Mouse (Mus musculus) lung, adult 2 months (tissue): ENCODE measurements around the gene Acads. TPM values are rescaled to one million over a fixed set of nuclear protein-coding genes. Genes with fewer than 3 reads are reported as not detected.
"Not testable (repeated sequence)": the region's sequence is repeated elsewhere in the genome, so short reads cannot be mapped to it uniquely, and the experiment has no call there.

Source experiments
- DNase-seq: peaks from one replicate; pipeline ENCODE4 v3.0.0; 2022
- H3K4me1 ChIP-seq: fragments of 200-500 bp; 2 replicates; pipeline ENCODE4 v1.6.1; 2011; ENCODE audit warnings: low read length; ENCODE audit not compliant: control insufficient read depth, insufficient read depth
- H3K4me3 ChIP-seq: fragments of 200-500 bp; replicated peaks from 2 replicates; pipeline ENCODE3; 2011; ENCODE audit warnings: low read depth, mild to moderate bottlenecking, control low read depth, low read length; ENCODE audit errors: extremely low read depth
- CTCF ChIP-seq: fragments of 200-500 bp; IDR thresholded peaks from 2 replicates; pipeline ENCODE4 v1.5.1; 2011; ENCODE audit warnings: mild to moderate bottlenecking, low read length, control low read depth; ENCODE audit not compliant: insufficient read depth
- POLR2A ChIP-seq: fragments of 200-500 bp; IDR thresholded peaks from 2 replicates; pipeline ENCODE4 v1.6.1; 2011; ENCODE audit warnings: low read depth, mild to moderate bottlenecking, control low read depth, low read length, borderline replicate concordance; ENCODE audit errors: extremely low read depth
- WGBS: fragments of 180-500 bp; shearing (Covaris S2); methylation state at CpG from one replicate; pipeline ENCODE4 v1.1.7; 2018; 5-methylcytosine and 5-hydroxymethylcytosine counted together
- polyA plus RNA-seq: library from polyadenylated mRNA; depleted of rRNA; stranded (reverse); fragments of >200 nt; gene quantifications from 2 replicates; pipeline ENCODE4 v1.2.3, GENCODE M21; 2012

Gene Acads
- polyA plus RNA-seq, 1 experiment: 54.3 TPM

DNA sequence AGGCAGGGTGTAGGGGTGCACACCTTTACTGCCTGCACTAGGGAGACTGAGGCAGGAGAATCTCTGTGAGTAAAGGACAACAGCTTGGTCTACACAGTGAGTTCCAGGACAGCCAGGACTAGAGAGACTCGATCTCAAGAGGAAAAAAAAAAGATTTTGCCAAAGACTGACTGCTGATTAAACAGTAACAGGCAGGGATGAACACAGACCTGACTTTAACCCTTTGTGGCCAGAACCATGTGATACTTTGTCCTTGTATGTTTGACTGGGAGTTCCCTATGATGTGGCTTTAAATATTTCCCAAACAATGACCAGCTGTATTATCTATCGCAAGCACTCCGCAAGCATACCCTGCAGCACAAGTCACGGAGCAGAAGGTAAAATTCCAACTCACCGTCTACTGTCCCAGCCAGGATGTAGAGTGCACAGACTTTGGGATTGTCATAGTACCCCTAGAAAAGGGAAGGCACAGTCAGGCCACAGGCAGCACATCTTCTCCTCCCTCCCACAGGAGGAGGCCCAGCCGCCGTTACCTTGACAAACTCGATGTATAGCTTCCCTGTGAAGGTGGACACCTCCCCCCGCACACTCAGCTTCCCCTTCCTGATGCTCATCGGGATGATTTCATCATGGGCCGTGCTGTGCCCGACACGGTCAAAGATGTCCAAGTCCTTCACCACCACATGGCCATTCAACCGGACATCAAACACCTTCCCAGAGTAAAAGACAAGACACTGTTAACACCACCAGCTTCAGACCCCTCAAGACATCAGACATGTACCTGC is 30.7 kb upstream of the Acads start:
- no peak for DNase-seq
- H3K4me1 ChIP-seq: peaks cover 22% of the 10 kb centered on the region
- H3K4me3 ChIP-seq: no peak overlapping the region
- no peak for TF ChIP-seq CTCF
- no peak for TF ChIP-seq POLR2A
- 90% methylated on average over 14 of the region's 14 CpGs for whole genome bisulfite sequencing

DNA sequence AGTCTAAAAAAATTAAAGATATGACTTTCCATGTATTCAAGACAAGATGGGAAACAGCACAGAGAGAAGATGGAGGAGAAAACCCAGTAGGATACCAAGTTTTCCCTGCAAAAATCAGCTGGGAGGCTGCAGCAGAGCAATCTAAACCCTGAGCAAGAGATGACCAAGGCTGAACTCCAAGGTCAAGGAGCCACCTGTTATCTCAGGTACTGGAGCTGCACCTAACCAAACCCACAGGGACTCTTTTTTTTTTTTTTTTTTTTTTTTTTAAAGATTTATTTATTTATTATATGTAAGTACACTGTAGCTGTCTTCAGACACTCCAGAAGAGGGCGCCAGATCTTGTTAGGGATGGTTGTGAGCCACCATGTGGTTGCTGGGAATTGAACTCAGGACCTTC is 29.7 kb upstream of the Acads start:
- WGBS: no CpG with 5 or more reads among the region's 1 CpGs
- H3K4me1 ChIP-seq: peaks cover 18% of the 10 kb centered on the region
- DNase-seq, H3K4me3 ChIP-seq: not testable (repeated sequence)

DNA sequence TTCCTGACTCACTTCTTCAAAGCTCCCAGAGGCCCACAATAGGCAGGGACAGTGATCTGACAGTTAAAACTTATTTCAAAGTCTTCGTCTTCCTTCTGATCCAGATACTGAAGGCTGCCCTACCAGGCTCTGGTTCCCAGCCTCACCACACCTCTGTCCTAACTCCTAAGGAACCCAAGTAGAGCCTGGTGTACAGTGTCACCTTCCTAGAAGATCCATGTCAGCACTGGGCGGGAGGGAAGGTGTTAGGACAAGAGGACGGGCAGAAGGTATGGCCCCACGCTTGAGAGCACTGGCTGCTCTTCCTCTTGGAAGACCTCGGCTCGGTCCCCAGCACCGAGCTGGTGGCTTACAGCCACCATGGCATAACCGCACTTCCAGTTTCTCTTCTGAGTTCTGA is 29.2 kb upstream of the Acads start:
- DNase-seq: no peak
- WGBS: 93% methylated on average over 8 of the region's 8 CpGs

DNA sequence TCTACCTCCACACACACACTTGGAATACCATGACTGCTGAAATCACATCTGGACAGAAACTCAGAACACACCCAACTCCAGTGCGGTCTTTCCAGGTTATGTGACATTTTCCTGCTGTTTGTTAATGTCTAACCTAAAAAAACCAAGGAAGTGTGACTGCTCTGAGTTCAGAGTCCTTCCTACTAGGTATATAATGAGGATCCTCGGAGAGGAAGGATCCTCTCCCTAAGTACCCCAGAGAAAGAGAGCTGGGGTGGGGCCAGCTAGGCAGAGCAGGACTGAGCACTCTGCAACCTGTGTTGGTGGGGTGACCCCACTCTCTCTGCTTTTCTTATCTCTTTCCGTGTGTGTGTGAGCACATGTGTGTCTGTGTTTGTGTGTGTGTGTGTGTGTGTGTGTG is 28.2 kb upstream of the Acads start:
- Histone ChIP-seq H3K4me3 (no peak overlapping the region), H3K4me1 (peaks cover 8% of the 10 kb centered on the region)
- WGBS: 69% methylated on average over 3 of the region's 3 CpGs
- DNase-seq: no peak
- TF ChIP-seq POLR2A (no peak), CTCF (no peak)

More for the DNA sequence above, 29.2 kb upstream of the Acads start:
- Histone ChIP-seq H3K4me1 (peaks cover 14% of the 10 kb centered on the region), H3K4me3 (no peak overlapping the region)
- TF ChIP-seq POLR2A (no peak), CTCF (no peak)

DNA sequence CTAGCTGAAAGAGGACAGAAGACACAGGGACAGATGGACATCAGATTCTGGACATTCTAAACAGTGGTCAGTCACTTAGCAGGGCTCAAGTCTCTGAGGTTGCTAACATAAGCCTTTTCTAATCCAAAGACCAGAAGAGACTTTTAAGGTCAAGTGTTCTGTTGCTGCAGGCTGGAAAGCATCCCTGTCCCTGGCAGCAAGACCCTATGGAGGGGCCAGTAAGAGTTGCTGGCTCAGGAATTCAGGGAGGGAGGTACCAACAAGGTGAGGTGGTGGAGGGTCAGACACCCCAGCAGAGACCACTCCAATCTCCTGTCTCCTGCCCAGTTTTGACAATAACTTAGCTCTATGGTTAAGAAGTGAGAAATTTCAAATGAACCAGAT is 27.6 kb upstream of the Acads start:
- Histone ChIP-seq H3K4me1 (peaks cover 5% of the 10 kb centered on the region), H3K4me3 (no peak overlapping the region)
- no peak for DNase-seq
- TF ChIP-seq POLR2A: no peak
- no peak for TF ChIP-seq CTCF

DNA sequence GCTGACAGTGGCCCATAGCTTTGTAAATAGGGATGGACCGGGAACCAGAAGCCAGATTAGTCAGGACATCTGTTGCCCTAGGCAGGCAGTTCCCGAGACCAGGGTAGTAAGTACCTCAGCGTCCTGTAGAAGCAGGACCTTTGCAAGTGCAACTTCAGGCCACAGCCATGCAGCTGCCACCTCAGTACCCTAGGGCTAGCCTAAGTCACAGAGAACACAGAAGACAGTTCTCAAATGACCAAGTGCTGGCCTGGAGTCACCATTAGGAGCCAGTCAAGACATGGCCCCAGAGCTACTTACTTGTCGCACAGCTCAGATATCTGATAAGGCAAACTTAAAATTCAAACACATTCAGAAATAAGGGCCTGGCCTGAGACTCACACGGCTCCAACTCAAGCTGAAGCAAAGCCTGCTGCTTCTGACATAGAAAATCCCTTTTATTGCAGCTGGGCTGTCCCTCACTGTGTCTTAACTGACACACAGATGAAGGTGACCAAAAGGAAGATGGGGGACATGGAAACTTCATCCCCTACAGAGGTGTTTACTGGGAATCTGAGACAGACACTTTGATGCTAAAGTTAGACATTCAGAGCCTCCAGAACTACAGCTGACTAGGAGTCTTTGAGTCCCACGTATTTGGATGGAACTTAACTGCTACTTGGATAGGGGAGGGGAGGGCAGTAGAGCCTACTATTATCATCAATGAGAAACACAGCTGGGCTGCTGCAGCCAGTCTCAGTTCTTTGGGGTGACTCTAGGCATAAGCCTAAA is 27.0 kb upstream of the Acads start:
- H3K4me3 ChIP-seq: no peak overlapping the region
- no peak for TF ChIP-seq POLR2A
- no peak for TF ChIP-seq CTCF
- WGBS: 72% methylated on average over 6 of the region's 6 CpGs
- DNase-seq: no peak
- peaks cover 5% of the 10 kb centered on the region for H3K4me1 ChIP-seq

DNA sequence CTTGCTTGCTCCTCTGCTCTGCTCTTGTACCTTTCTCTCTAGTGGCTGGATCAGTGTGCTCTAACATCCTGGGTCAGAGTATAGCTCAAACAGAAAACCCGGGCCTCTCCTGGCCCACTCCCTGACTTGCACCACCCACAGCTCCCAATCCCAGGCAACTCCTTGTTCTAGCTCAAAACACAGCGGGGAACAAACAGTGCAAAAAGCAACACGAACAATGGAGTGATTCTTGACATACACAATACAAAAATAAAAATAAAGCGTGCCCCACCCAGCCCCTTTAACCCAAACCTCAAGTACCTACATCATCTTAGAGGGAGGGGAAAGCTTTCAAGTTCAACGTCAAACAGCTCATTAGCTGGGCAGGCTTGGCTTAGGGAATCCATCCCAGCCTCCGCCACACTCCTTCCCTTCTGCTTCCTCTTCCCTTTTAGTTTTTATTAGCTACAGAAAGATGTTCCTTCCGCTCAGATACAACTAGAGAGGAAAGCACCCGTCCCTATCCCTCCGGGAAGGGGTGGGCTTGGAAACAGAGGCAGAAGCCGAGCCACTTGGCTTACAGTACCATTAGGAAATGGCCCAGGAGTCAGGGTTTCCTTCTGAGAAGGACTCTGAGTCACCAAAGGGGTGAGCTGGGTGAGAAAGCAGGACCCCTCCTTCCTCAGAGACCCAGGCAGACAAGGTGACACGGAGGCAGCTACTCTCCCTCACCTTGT is 26.3 kb upstream of the Acads start:
- Histone ChIP-seq H3K4me3 (no peak overlapping the region), H3K4me1 (peaks cover 5% of the 10 kb centered on the region)
- no peak for DNase-seq
- WGBS: 48% methylated on average over 11 of the region's 11 CpGs
- TF ChIP-seq CTCF: no peak

DNA sequence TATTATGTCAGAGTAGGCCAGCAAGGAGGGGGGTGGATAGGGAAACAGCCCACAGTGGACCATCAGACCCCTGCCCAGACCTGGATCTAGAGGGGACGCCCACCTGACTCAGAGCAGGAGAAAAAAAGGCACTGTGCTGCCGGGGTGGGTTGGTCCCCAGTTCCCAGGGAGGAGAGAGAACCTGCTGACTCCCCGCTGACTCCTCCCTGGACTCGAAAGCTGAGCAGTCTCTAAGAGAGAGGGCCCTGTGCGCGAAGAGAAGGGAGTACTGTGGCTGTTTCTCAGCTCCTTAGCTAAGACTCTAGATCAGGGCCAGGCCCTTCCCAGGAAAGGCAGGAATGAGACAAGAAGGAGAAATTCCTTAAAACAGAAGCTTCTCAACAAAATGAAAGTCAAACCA is 25.3 kb upstream of the Acads start:
- peaks cover 5% of the 10 kb centered on the region for H3K4me1 ChIP-seq
- H3K4me3 ChIP-seq: no peak overlapping the region
- no peak for TF ChIP-seq POLR2A
- no peak for TF ChIP-seq CTCF
- 78% methylated on average over 6 of the region's 6 CpGs for WGBS
- DNase-seq: no peak

DNA sequence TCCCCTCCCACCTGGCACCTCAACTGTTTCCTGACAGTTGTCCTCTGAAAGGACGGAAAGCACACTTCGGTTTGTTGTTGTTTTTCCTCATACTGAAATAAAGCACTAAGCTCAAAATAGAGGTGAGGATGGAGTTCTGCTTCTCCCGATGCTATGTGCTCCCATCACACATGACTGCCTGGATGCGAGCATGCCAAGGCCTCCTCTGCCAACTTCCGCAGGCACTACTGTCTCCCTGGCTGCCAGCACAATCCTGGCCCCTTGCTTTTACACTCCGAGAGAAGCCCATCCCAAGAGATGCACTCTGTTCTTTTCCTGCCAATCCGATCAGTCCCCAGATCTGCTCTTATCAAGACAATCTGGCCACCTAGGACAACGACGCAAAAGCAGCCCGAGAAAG is 24.4 kb upstream of the Acads start:
- 56% methylated on average over 10 of the region's 10 CpGs for WGBS
- TF ChIP-seq POLR2A (no peak), CTCF (no peak)
- H3K4me3 ChIP-seq: no peak overlapping the region
- DNase-seq: no peak
- peaks cover 5% of the 10 kb centered on the region for H3K4me1 ChIP-seq
